Mouse (Mus musculus) T-helper 17 cell (primary cell): ENCODE data around the gene Tbx21.

Source experiments
- in situ Hi-C, 2 experiments: fragments of 300-600 bp; cut with MboI, MseI; formaldehyde crosslinking; loops; 1 replicate in 1 of 2; 2 replicates in 1 of 2; pipeline ENCODE4 v1.15.1; 2025; ENCODE audit warnings: high pct_unique_total_duplicates in 2 of 2

The Tbx21 gene

DNA sequence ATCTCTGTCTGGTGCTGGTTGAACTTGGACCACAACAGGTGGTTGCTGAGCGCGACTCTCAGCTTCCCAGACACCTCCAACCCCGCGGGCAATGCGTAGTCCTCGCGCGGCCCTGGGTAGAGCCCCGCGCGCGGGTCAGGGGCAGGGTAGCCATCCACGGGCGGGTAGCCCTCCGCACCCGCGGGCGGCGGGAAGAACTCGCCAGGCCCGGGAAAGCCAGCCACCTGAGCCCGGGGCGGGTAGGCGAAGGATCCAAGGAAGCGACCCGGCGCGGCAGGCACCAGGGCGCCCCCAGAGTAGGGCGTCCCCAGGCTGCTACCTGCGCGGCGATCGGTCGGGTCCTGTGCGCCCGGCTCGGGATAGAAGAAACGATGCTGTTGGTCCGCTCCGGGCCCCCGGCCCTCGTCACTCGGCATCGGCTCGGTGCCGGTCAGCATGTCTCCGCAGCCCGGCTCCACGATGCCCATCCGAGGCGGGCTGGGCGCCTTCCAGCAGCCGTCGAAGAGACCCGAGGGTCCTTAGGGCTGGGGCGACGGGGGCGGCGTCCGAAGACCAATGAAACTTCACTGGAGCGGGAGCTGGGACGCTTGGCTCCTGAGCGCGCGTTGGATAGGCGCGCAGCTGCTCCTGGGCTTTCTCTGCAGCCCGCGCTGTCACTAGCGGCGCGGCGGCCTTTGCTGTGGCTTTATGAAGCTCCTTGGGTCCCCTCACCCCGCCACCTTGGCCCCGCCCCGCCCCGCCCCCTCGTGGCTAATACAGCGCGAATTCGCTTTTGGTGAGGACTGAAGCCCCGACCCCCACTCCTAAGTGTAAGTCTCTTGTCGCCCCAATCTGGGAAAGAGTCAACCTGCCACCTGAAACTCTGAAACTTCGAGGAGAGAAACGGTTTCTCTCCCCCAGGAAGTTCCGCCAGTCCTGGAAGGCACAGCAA lies at the start of gene Tbx21:
Tbx21 (minus strand) TSS at position 661 of the 931 bp plus-strand sequence.
- in situ Hi-C loops, result loop anchor here (5.0 kb wide), 1 partner anchor 32 kb away; no protein-coding TSS in a partner anchor

DNA sequence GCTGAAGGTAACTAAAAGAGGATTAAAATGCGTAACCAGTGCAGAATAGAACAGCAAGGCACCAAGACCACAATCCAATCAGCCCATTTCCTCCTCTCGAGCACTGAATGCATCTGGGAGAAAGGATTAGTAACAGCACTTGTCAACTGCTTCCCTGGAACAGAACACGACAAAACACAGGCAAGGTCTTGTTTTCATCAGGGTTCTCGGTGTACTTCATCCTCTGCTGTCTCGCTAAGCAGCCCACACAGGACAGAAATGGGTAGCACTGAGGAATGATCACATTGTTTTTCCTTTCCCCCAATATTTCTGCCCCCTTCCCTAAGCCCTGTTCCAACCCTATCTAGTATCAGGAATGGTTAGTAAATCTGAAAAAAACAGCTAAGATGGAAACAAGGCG lies 45.2 kb upstream of the Tbx21 start:
- in situ Hi-C loops, result loop anchor here (5.0 to 25.0 kb wide), 4 partner anchors 67 to 1852 kb away; partner anchors contain the start of gene Top2a (in 1 of the 2)

DNA sequence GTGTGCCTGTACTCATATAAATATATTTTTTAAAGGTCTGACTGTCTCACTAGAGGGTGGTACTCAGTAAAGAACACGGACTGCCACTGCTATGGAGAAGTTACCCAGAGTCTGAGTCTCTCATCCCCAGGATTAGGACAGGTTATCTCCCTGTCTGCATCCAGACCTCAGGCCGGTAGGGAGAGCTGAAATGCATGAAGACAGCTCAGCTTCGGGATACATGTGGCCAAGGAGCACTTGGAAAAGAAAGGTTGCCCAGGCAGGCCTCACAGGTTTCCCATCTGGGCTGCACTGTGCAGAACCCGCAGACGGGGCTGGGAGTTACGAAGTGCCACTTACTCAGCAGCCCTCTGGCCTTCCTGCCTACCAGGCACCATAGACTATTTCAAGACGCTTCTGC lies 41.9 kb upstream of the Tbx21 start:
- in situ Hi-C loops, result loop anchor here in 1 of 2 experiments (25.0 kb wide), 2 partner anchors 1080 to 1855 kb away; partner anchors contain the start of gene Top2a

DNA sequence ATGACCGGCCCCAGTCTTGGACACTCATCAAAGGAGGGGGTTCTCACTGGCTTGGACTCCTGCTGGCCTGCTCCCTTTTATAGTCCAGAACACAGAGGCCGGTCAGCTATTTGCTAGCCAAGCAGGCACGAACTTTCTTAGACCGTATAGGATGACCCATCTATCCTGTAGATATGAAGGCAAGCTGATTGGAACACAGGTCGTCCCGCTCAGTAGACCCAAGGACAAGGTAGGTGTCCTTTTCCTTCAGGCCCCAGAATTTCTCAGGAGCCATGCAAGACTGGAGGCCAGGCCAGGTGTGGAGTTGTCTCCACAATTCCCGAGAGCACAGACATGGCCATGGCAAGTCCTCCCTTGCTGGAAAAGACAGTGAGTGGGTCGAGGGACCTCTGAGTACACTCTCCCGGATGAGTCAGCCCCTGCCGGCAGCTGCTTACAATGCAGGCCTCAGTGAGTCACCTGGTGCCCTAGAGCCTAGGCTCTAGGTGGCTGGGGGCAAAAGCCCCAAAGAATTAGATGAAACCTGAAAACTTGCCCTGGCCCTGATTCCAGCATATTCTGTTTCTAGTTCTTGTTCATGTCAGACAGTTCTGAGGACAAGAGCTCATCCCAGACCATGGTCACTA lies 37.6 kb upstream of the Tbx21 start:
- in situ Hi-C loops, result loop anchor here in 1 of 2 experiments (25.0 kb wide), 2 partner anchors 1085 to 1860 kb away; partner anchors contain the start of gene Top2a

DNA sequence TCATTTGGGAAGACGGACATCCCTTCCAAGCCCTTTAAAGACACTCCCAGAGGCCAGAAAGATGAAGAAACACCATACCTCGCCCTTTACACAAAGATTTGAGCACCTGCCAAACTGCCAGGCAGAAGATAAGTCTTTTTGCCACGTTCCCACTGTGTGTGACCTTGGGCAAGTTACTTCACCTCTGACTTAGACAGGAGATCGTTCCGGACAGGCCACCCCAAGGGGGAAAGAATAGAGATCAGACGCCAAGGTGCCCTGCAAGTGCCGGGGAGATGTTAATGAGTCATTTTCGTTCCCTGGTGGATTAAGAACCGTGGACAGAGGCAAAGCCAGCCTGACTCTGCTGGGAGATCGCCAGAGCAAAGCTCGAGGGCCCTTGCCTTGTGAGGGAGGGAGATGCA lies 36.9 kb upstream of the Tbx21 start:
- in situ Hi-C loops, result loop anchor here in 1 of 2 experiments (25.0 kb wide), 2 partner anchors 1085 to 1860 kb away; partner anchors contain the start of gene Top2a

DNA sequence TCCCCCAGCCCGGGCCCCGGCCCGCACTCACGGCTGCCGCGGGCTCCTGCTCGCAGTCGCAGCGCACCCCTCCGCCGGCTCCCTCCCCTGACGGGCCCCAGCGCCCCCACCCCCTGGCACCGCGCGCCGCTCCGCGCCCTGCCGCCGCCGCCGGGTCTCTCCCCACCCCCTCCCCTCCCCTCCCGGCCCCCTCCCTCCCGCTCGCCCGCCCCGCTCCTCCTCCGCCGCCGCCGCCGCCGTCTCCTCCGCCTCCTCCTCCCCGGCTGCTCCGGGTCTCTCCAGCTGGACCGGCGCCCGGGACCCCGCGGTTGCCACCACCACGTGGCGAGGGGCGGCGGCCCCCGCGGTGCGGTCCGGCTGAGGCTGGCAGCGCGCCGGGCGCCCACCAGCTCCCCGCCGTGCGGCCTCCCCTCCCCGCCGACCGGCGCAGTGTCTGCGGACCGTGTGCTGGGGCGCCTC lies 36.2 kb upstream of the Tbx21 start, which contains the start of gene Tbkbp1:
Tbkbp1 (minus strand) TSS at position 153 of the 459 bp plus-strand sequence.
- in situ Hi-C loops, result loop anchor here in 1 of 2 experiments (25.0 kb wide), 2 partner anchors 1086 to 1861 kb away; partner anchors contain the start of gene Top2a

DNA sequence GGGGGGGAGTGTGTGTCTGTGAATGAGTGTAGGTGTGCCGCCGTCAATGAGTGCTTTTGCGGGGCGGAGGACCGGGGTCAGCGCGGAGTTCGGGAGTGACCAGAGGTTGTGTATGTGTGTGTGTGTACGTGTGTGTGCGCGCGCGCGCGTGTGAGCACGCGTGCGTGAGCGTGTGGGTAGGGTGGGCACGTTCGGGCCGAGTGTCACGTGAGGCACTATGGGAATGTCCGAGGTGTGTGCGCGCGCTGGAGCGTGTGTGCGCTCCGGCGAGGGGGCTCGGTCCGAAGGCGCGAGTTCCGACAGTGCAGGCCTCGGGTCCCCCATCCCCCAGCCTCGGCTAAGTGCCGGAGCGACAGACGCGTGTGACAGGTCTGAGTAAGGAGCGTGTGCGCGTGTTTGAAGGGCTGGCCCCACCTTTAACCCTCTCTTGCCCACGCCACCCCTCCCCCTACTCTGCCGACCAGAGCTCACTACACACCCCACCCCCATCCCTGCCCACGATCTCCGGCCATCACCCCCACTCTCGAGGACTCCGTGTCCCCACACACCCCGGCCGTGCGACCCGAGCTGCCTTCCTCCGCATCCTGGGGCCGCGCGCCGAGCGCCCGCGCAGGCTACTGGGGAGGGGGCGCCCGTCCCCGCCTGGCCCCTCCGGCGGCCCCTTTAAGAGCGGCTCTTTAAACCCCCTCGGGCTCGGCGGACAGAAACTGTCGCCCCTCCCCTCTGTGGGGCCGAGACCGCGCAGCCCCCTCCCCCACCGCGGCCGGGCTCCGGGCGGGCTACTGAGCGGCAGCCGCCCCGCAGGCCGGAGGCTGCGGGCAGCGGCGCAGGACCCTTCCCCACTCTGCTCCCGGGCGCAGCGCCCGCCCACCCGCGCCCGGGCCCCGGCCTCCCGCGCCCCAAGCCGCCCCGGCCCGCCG lies 35.5 kb upstream of the Tbx21 start:
- in situ Hi-C loops, result loop anchor here in 1 of 2 experiments (25.0 kb wide), 2 partner anchors 1087 to 1862 kb away; partner anchors contain the start of gene Top2a

DNA sequence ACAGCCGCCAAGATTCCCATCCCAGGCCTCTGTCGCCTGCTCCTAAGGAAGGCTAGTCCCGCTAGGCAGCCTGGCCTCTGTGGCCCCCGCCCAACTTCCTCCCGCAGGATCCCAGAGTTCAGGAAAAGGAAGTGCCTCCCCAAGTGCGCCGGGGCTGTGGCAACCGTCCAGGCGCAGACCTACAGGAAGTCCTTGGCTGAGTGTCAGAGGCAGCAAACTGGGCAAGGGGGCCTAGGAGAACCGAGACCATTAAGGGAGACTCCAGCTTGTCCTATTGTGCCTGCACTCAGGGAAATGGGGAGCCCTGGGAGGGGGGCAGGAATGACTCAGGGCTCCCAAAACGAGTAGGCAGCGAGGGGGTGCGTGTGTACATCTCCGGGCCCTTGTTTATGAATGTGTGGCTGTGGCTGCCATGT lies 34.9 kb upstream of the Tbx21 start:
- in situ Hi-C loops, result loop anchor here (5.0 to 25.0 kb wide), 6 partner anchors 38 to 1862 kb away; partner anchors contain the start of genes Msl1 (in 1 of the 2), Nr1d1 (in 1 of the 2), Skap1 (in 1 of the 2) and Top2a (in 1 of the 2)

DNA sequence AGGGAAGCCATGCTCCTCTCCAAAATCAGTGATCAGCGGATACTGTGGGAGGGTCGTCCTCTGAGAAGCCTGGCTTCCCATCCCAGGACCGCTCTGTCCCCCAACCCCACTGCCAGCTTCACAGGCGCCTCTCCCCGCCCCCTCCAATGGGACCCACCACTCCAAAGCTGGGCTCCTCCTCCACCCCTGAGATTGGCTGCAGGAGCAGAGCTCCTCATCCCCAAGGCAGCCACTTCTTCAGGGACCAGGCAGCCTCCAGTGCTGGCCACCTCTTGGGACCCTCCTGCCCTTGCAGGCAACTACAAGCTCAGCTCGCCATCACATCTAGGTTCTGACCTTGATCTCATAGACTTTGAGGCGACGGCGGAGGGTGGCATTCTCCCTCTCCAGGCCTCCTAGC lies 33.9 kb upstream of the Tbx21 start:
- in situ Hi-C loops, result loop anchor here (5.0 to 25.0 kb wide), 4 partner anchors 37 to 1638 kb away; partner anchors contain the start of genes Msl1 (in 1 of the 2), Nr1d1 (in 1 of the 2) and Skap1 (in 1 of the 2)

DNA sequence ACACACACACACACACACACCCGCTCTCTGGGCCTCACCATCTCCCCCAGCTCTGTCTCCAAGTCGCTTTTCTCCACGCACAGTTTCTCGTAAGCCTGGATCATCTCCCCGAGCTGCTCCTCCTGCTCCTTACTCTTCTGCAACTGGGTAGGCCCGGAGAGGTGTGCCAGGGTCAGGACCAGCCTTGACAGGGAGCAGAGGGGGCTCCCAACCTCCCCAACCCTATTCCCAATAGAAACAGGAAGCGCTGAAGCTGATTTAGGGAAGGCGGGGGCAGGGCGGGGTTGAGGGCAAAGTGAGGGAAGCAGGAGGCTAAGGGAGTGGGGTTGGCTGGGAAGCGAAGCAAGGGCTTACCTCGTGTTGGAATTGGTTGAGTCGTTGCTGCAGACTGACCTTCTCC lies 33.5 kb upstream of the Tbx21 start:
- in situ Hi-C loops, result loop anchor here (5.0 to 25.0 kb wide), 4 partner anchors 36 to 1639 kb away; partner anchors contain the start of genes Msl1 (in 1 of the 2), Nr1d1 (in 1 of the 2) and Skap1 (in 1 of the 2)

DNA sequence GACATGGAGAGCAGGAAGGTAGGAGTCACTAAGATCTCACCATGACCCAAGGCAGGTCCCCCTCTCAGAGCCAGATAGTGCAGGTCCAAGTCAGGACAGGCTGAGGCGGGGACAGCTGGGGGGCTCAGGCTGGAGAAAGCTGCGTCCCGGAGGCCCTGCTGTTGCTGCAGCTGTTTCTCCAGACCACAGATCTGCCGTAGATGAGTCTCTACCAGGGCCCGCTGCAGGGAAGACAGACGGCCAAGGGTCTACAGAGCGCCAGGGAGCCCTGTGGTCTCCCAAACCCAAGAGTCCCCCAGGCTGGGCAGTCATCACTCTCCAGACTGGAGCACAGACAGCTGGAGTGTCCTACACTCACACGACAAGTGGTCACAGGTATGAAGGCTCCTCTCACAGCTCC lies 32.2 kb upstream of the Tbx21 start:
- in situ Hi-C loops, result loop anchor here (5.0 to 25.0 kb wide), 4 partner anchors 35 to 1640 kb away; partner anchors contain the start of genes Msl1 (in 1 of the 2), Nr1d1 (in 1 of the 2) and Skap1 (in 1 of the 2)

DNA sequence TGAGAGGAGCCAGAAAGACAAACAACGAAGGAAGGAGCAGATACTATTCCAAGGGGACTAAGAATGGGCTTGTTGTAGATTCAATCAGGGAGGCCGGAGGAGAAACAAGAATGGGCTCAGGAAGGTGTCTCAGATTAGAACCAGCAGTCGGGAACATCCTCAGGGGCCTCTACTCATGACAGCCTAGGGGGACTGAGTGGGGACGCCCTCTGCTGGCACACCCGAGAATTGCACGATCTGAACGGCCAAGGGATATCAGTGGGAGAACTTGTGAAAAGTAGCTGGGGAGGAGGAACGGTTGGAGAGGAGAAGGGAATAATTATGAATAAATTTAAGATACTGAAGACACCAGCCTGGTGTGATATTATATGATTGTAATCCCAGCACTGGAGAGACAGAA lies 31.6 kb upstream of the Tbx21 start:
- in situ Hi-C loops, result loop anchor here (5.0 to 25.0 kb wide), 4 partner anchors 34 to 1641 kb away; partner anchors contain the start of genes Msl1 (in 1 of the 2), Nr1d1 (in 1 of the 2) and Skap1 (in 1 of the 2)

DNA sequence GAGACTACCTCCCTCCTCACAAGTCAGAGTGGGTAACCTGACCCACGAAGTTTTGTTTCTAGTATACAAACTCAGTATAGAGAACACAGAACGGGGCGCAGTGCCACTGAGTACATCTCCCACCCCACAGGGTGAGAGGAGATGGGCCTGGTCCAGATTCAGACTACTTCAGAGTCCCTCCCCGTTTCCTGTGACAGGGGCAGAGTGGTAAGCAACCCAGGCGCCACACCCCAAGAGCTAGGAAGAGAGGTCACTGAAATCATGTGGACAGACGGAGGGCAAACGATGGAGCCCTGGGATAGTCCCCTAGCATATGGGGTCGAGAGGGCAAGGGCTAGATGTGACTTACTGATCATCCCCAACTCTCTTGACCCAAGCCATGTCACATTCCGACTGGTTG lies 30.8 kb upstream of the Tbx21 start:
- in situ Hi-C loops, result loop anchor here (5.0 to 25.0 kb wide), 4 partner anchors 34 to 1641 kb away; partner anchors contain the start of genes Msl1 (in 1 of the 2), Nr1d1 (in 1 of the 2) and Skap1 (in 1 of the 2)

DNA sequence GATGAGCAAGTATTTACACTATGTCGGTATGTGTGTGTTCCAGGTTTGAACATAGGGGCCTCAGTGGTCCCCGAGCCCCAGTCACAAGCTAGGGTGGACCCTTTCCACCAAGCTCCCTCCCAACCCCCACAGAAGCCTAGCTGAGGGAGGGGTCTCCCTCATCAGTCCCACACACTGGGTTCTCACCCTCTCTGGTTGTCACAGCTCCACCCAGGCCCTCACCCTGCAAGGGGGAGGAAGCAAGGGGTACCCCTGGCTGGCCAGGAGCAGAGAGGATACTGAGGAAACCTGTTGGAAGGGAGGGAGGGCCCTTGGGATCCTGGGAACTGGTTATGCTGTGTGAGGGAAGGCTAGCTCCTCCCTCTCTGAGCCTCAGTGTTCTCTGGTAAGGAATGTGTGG lies 30.2 kb upstream of the Tbx21 start:
- in situ Hi-C loops, result loop anchor here (5.0 to 25.0 kb wide), 4 partner anchors 33 to 1642 kb away; partner anchors contain the start of genes Msl1 (in 1 of the 2), Nr1d1 (in 1 of the 2) and Skap1 (in 1 of the 2)

DNA sequence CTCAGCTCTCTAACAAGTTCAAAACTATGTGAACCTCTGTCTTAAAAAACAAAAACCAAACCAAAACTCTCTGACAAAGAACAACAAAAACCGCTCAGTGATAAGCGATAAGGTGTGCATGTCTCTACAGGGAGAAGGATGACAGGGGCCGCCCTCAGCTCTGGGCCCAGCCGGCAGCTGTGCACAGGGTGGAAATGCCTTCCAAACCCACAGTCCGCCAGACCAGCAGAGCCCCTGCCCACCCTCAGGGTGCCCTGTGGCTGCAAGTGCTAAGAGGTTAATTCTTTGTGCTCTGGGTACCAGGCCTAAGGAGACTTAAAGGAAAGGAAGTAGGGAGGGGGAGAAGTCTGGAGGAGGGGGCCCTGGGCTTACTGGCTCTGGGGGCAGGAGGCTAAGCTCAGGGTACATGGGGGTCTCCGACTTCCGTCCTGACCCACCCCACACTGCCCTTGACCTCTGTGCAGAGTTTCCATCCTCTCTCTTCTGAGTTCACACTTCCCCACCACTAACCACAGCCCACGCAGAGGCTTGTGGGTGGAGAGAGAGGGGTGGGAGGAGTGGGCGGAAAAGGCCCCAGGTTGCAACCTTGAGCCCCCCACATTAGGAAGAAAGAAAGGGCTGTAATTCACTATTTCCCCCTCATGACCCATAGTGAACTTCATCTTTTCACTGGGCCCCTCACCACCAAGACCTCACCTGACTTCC lies 28.2 kb upstream of the Tbx21 start:
- in situ Hi-C loops, result loop anchor here (10.0 to 25.0 kb wide), 3 partner anchors 49 to 1644 kb away; partner anchors contain the start of genes Msl1 (in 1 of the 2), Nr1d1 (in 1 of the 2) and Skap1 (in 1 of the 2)

DNA sequence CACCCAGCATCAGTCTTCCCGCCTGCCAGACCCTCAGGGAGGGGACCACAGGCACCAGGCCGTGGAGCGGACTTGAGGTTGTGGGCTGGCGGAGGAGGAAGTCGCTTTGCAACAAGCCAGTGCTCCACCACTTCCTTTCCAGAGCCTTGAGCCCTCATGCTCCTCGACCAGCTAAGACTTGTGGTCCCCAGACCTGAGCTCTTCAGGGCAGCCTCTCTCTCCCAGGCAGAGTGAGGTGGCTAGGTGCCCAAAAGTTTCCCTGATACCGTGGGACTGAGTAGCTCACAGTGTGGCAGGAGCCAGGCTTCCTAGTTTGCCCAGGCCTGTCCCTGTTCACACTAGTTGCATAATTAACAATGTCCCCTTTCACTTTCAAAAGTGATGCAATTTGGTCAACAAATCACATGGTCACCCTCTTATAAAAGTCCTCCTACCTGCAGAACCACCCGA lies 27.1 kb upstream of the Tbx21 start:
- in situ Hi-C loops, result loop anchor here (10.0 to 25.0 kb wide), 3 partner anchors 47 to 1645 kb away; partner anchors contain the start of genes Msl1 (in 1 of the 2), Nr1d1 (in 1 of the 2) and Skap1 (in 1 of the 2)

DNA sequence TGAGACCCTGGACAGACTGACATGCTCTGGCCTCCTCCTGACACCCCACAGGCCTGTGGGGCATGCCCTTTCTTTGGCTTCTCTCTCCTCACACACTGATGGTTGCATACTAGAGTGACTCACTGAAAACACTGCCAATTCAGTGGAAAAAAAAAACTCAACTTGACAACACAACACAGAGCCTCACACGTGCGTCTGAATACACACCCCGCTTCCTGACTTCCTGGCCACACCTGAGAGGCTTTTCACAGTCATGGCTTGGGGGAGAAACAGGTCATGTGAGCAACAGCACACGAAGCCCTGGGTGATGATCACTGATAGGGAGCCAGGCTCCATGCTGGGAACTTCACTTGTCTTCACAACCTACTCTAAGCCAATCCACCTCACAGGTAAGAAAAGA lies 25.7 kb upstream of the Tbx21 start:
- in situ Hi-C loops, result loop anchor here (10.0 to 25.0 kb wide), 3 partner anchors 46 to 1646 kb away; partner anchors contain the start of genes Msl1 (in 1 of the 2), Nr1d1 (in 1 of the 2) and Skap1 (in 1 of the 2)

DNA sequence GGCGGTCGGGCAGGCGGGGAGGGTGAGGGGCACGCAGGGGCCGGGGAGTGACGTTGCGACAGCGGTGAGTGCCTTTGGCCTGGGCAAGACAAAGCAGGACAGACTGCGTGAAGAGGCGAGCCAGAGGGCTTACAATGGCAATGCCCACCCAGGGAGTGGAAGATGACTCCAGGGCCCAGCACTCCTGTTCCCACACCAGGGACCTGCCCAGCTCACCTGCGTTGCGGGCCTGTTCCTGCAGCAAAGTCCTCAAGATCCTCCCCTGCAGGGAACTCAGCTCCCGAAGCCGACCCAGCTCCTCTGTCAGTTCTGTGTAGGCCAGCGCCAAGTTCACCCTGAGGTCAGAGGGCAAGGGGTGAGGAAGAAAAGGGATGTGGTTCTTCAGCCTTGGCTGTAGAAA lies 24.1 kb upstream of the Tbx21 start:
- in situ Hi-C loops, result loop anchor here in 1 of 2 experiments (25.0 kb wide), 2 partner anchors 677 to 1648 kb away; partner anchors contain the start of genes Msl1, Nr1d1 and Skap1
